Mouse (Mus musculus): Measurements from ENCODE around the gene Olfr965. TPM values are rescaled to one million over a fixed set of nuclear protein-coding genes. Genes with fewer than 3 reads are reported as not detected.

Olfr965 gene
- polyA plus RNA-seq, 1 experiment from 2014 or later = not detected

- ATAC-seq = no peak
- Histone ChIP-seq H3K4me2 (ENCODE audit: low read length) (no peak overlapping the region), H3K9me3 (ENCODE audit: control insufficient read depth, low read length) (no peaks in the 10 kb centered on the region), H3K27ac (ENCODE audit: low read depth, low read length) (no peak overlapping the region), H3K36me3 (ENCODE audit: control insufficient read depth, insufficient read depth, low read length) (no peaks in the 10 kb centered on the region), H3K27me3 (replicated peaks; ENCODE audit: control insufficient read depth, insufficient read depth, low read length) (no peaks in the 10 kb centered on the region), H3K4me3 (ENCODE audit: low read length) (no peak overlapping the region), H3K4me1 (ENCODE audit: control insufficient read depth, insufficient read depth, low read depth, low read length) (no peaks in the 10 kb centered on the region), H3K9ac (ENCODE audit: low read depth, low read length) (no peak overlapping the region)
- 96% methylated on average over 1 of the region's 1 CpGs for WGBS
Observed at GRCm38 (mm10) chr9:39740741-39741140, 29.6 kb downstream of the Olfr965 start.

GRCm38 (mm10) chr9:39745949-39746348 lies 34.8 kb downstream of the Olfr965 start, which contains the start of gene Olfr967:
Gene Olfr967, plus strand, starts transcription at chr9:39746249.
- Histone ChIP-seq H3K9me3 (ENCODE audit: control insufficient read depth, low read length) (no peaks in the 10 kb centered on the region), H3K27me3 (replicated peaks; ENCODE audit: control insufficient read depth, insufficient read depth, low read length) (no peaks in the 10 kb centered on the region), H3K4me3 (ENCODE audit: low read length) (no peak within 1 kb of the TSS)

GRCm38 (mm10) chr9:39746428-39746827 lies 35.3 kb downstream of the Olfr965 start:
- no peak overlapping the region for H3K4me3 ChIP-seq (ENCODE audit: low read length)
- H3K27ac ChIP-seq (ENCODE audit: low read depth, low read length) = no peak overlapping the region
- H3K27me3 ChIP-seq (replicated peaks; ENCODE audit: control insufficient read depth, insufficient read depth, low read length) = no peaks in the 10 kb centered on the region
- no peak for ATAC-seq
- H3K36me3 ChIP-seq (ENCODE audit: control insufficient read depth, insufficient read depth, low read length) = no peaks in the 10 kb centered on the region
- no peaks in the 10 kb centered on the region for H3K4me1 ChIP-seq (ENCODE audit: control insufficient read depth, insufficient read depth, low read depth, low read length)
- H3K4me2 ChIP-seq (ENCODE audit: low read length) = no peak overlapping the region
- no peak overlapping the region for H3K9ac ChIP-seq (ENCODE audit: low read depth, low read length)
- no peaks in the 10 kb centered on the region for H3K9me3 ChIP-seq (ENCODE audit: control insufficient read depth, low read length)
- 89% methylated on average over 1 of the region's 1 CpGs for WGBS

More at GRCm38 (mm10) chr9:39745949-39746348, 34.8 kb downstream of the Olfr965 start, which contains the start of gene Olfr967:
- no peak for ATAC-seq
- Histone ChIP-seq H3K27ac (ENCODE audit: low read depth, low read length) (no peak within 1 kb of the TSS), H3K4me1 (ENCODE audit: control insufficient read depth, insufficient read depth, low read depth, low read length) (no peaks in the 10 kb centered on the region), H3K36me3 (ENCODE audit: control insufficient read depth, insufficient read depth, low read length) (no peaks in the 10 kb centered on the region), H3K4me2 (ENCODE audit: low read length) (no peak within 1 kb of the TSS), H3K9ac (ENCODE audit: low read depth, low read length) (no peak within 1 kb of the TSS)

Other genes with a start within 250 kb of the Olfr965 start
- gene Olfr955, start 239.4 kb upstream of the Olfr965 start, polyA plus RNA-seq (2015; fragmentation: Nextera tagmentation; extraction: Ambion mirVana) = not detected in 2 replicates
- not detected in 2 replicates for gene Olfr44, start 217.4 kb upstream of the Olfr965 start, polyA plus RNA-seq (2015; fragmentation: Nextera tagmentation; extraction: Ambion mirVana)
- not detected in 2 replicates for gene Olfr957, start 195.5 kb upstream of the Olfr965 start, polyA plus RNA-seq (2015; fragmentation: Nextera tagmentation; extraction: Ambion mirVana)
- gene Olfr958, start 157.3 kb upstream of the Olfr965 start, polyA plus RNA-seq (2015; fragmentation: Nextera tagmentation; extraction: Ambion mirVana) = not detected in 2 replicates
- gene Olfr959, start 135.8 kb upstream of the Olfr965 start, polyA plus RNA-seq (2015; fragmentation: Nextera tagmentation; extraction: Ambion mirVana) = not detected in 2 replicates
- 218 and 230 TPM in 2 replicates for gene AW551984, start 107.0 kb upstream of the Olfr965 start, polyA plus RNA-seq (2015; fragmentation: Nextera tagmentation; extraction: Ambion mirVana)
- not detected in 2 replicates for gene Olfr148, start 100.7 kb upstream of the Olfr965 start, polyA plus RNA-seq (2015; fragmentation: Nextera tagmentation; extraction: Ambion mirVana)
- not detected in 2 replicates for gene Olfr960, start 90.0 kb upstream of the Olfr965 start, polyA plus RNA-seq (2015; fragmentation: Nextera tagmentation; extraction: Ambion mirVana)
- not detected in 2 replicates for gene Olfr961, start 66.3 kb upstream of the Olfr965 start, polyA plus RNA-seq (2015; fragmentation: Nextera tagmentation; extraction: Ambion mirVana)
- not detected in 2 replicates for gene Olfr963, start 44.1 kb upstream of the Olfr965 start, polyA plus RNA-seq (2015; fragmentation: Nextera tagmentation; extraction: Ambion mirVana)
- not detected in 2 replicates for gene Olfr149, start 4.2 kb upstream of the Olfr965 start, polyA plus RNA-seq (2015; fragmentation: Nextera tagmentation; extraction: Ambion mirVana)
- not detected in 2 replicates for gene Olfr150, start 19.6 kb downstream of the Olfr965 start, polyA plus RNA-seq (2015; fragmentation: Nextera tagmentation; extraction: Ambion mirVana)
- gene Olfr967, start 34.9 kb downstream of the Olfr965 start, polyA plus RNA-seq (2015; fragmentation: Nextera tagmentation; extraction: Ambion mirVana) = not detected in 2 replicates
- gene Olfr968, start 71.9 kb downstream of the Olfr965 start, polyA plus RNA-seq (2015; fragmentation: Nextera tagmentation; extraction: Ambion mirVana) = not detected in 2 replicates
- not detected in 2 replicates for gene Olfr969, start 79.6 kb downstream of the Olfr965 start, polyA plus RNA-seq (2015; fragmentation: Nextera tagmentation; extraction: Ambion mirVana)
- gene Olfr970, start 97.5 kb downstream of the Olfr965 start, polyA plus RNA-seq (2015; fragmentation: Nextera tagmentation; extraction: Ambion mirVana) = not detected in 2 replicates
- gene Olfr971, start 125.5 kb downstream of the Olfr965 start, polyA plus RNA-seq (2015; fragmentation: Nextera tagmentation; extraction: Ambion mirVana) = not detected in 2 replicates
- gene Olfr972, start 155.1 kb downstream of the Olfr965 start, polyA plus RNA-seq (2015; fragmentation: Nextera tagmentation; extraction: Ambion mirVana) = not detected in 2 replicates
- not detected in 2 replicates for gene Olfr229, start 196.0 kb downstream of the Olfr965 start, polyA plus RNA-seq (2015; fragmentation: Nextera tagmentation; extraction: Ambion mirVana)
- gene Olfr974, start 226.1 kb downstream of the Olfr965 start, polyA plus RNA-seq (2015; fragmentation: Nextera tagmentation; extraction: Ambion mirVana) = not detected in 2 replicates
- gene Olfr975, start 240.7 kb downstream of the Olfr965 start, polyA plus RNA-seq (2015; fragmentation: Nextera tagmentation; extraction: Ambion mirVana) = 0.05 TPM in 1 of 2 replicates, not detected in the other
- gene Olfr976, start 249.8 kb downstream of the Olfr965 start, polyA plus RNA-seq (2015; fragmentation: Nextera tagmentation; extraction: Ambion mirVana) = not detected in 2 replicates